ENCODE assay signal across 12 mouse cellular contexts in the genomic region with DNA sequence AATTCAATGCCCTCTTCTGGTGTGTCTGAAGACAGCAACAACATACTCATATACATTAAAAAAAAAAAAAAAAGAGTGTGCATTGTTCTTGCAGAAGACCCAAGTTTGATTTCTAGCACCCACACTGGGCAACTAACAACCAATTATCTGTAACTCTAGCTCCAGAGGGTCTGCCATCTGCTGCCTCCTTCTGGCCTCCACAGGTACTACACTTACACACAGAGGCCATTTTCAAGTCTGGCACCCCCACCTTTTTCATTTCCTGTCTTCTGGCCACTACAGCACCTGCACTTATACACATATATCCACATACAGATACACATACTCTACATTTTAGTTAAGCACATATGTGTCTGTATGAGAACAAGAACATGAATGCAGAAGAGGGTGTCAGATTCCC. TPM values are rescaled to one million over a fixed set of nuclear protein-coding genes. Genes with fewer than 3 reads are reported as not detected.
A peak's percentile ranks its signal among the peaks of the same experiment; 100 is the strongest.
DNase-seq lines count a peak whose midpoint lies in the region; ATAC-seq and TF ChIP-seq lines count a peak whose summit lies in the region.
"Had no signal": no experiment of that assay in that cellular context is flagged by ENCODE, and none has a peak within 500 bp of the region (broad histone marks: within the 10 kb centered on the region; RNA-seq: fewer than 3 reads in every experiment).

No protein-coding gene starts in this region.

- no peak for DNase-seq in forebrain, postnatal 0 days
- DNase-seq in lung, postnatal 36 days = peak; percentile 10
- no peak for DNase-seq in lung, adult 18-20 months
- DNase-seq in c-Kit-negative CD71-positive TER-119-positive erythroid progenitor cells, embryonic 14.5 days (ENCODE audit: low read depth, low spot score) = peak; percentile 5
- DNase-seq in thymus, postnatal 14 days = peak; percentile 59
- no peak for DNase-seq in adipocyte (ENCODE audit: low spot score)
- DNase-seq: adrenal gland, adult 8-10 months; kidney, postnatal 36 days had no signal

- no peak for ATAC-seq in forebrain, postnatal 0 days
- ATAC-seq in forebrain, embryonic 15.5 days (replicated peaks) = no peak
- ATAC-seq in kidney, embryonic 15.5 days (replicated peaks; ENCODE audit: low FRiP score) = no peak

- no peaks in the 10 kb centered on the region for H3K27me3 ChIP-seq in forebrain, postnatal 0 days (ENCODE audit: insufficient read depth, low read length)
- H3K27me3 ChIP-seq in forebrain, embryonic 15.5 days = no peaks in the 10 kb centered on the region
- H3K27me3 ChIP-seq in kidney, embryonic 15.5 days = no peaks in the 10 kb centered on the region
- H3K27me3 ChIP-seq: heart, embryonic 12.5 days had no signal

- no peaks in the 10 kb centered on the region for H3K9me3 ChIP-seq in forebrain, postnatal 0 days (ENCODE audit: low read length)
- H3K9me3 ChIP-seq in forebrain, embryonic 15.5 days = no peaks in the 10 kb centered on the region
- no peaks in the 10 kb centered on the region for H3K9me3 ChIP-seq in kidney, embryonic 15.5 days (replicated peaks)
- H3K9me3 ChIP-seq: heart, embryonic 12.5 days had no signal

- peak; percentile 35; the same call in 1 of the 2 replicates for TF ChIP-seq CTCF in forebrain, postnatal 0 days (IDR thresholded peaks at IDR 0.05; ENCODE audit: low read depth)

- H3K9ac ChIP-seq in forebrain, postnatal 0 days = no peak overlapping the region
- H3K9ac ChIP-seq in forebrain, embryonic 15.5 days (replicated peaks) = no peak overlapping the region
- H3K9ac ChIP-seq in kidney, embryonic 15.5 days = no peak overlapping the region
- H3K9ac ChIP-seq: heart, embryonic 12.5 days; hindbrain, embryonic 14.5 days had no signal

- H3K4me1 ChIP-seq in forebrain, postnatal 0 days (ENCODE audit: insufficient read depth) = no peaks in the 10 kb centered on the region
- H3K4me1 ChIP-seq in forebrain, embryonic 15.5 days = peaks cover 5% of the 10 kb centered on the region; the same call in 1 of the 2 replicates
- H3K4me1 ChIP-seq in kidney, embryonic 15.5 days = 0 out of 2 replicates have a peak, but pooled peaks cover 4% of the 10 kb centered on the region

- no peak overlapping the region for H3K4me2 ChIP-seq in forebrain, postnatal 0 days (ENCODE audit: low read depth)
- H3K4me2 ChIP-seq in forebrain, embryonic 15.5 days (replicated peaks) = no peak overlapping the region
- no peak overlapping the region for H3K4me2 ChIP-seq in kidney, embryonic 15.5 days
- H3K4me2 ChIP-seq: heart, embryonic 12.5 days; hindbrain, embryonic 14.5 days had no signal

- H3K36me3 ChIP-seq in forebrain, postnatal 0 days (ENCODE audit: insufficient read depth) = no peaks in the 10 kb centered on the region; the same call in 1 of the 2 replicates
- no peaks in the 10 kb centered on the region for H3K36me3 ChIP-seq in forebrain, embryonic 15.5 days
- no peaks in the 10 kb centered on the region for H3K36me3 ChIP-seq in kidney, embryonic 15.5 days
- H3K36me3 ChIP-seq: heart, embryonic 12.5 days had no signal

- no peak overlapping the region for H3K4me3 ChIP-seq in forebrain, postnatal 0 days (ENCODE audit: low read depth, low read length)
- H3K4me3 ChIP-seq in forebrain, embryonic 15.5 days = no peak overlapping the region
- H3K4me3 ChIP-seq in kidney, embryonic 15.5 days (replicated peaks) = no peak overlapping the region
- H3K4me3 ChIP-seq: heart, embryonic 12.5 days had no signal

- H3K27ac ChIP-seq in forebrain, postnatal 0 days (ENCODE audit: low read depth, low read length) = no peak overlapping the region
- no peak overlapping the region for H3K27ac ChIP-seq in forebrain, embryonic 15.5 days (replicated peaks)
- H3K27ac ChIP-seq in kidney, embryonic 15.5 days = no peak overlapping the region
- H3K27ac ChIP-seq: hindbrain, embryonic 14.5 days had no signal

RNA-seq across cellular contexts. Expression of a gene that starts 50.9 kb away (rescaled TPM):
- total RNA-seq in forebrain, postnatal 0 days (2014; rRNA removed) = 392 and 416 TPM in 2 replicates
- 117 and 122 TPM in 2 replicates for polyA plus RNA-seq in forebrain, postnatal 0 days (2015; fragmentation: Nextera tagmentation; extraction: Ambion mirVana)
- polyA plus RNA-seq in forebrain, embryonic 15.5 days (2015; fragmentation: Nextera tagmentation; extraction: Ambion mirVana) = 105 and 120 TPM in 2 replicates
- 1.1 and 1.3 TPM in 2 replicates for polyA plus RNA-seq in kidney, embryonic 15.5 days (2015; fragmentation: Nextera tagmentation; extraction: Ambion mirVana)

Comparison
In these comparisons a context has a peak if more than half of its experiments do, and no peak if none do; other contexts are left out.
1. DNase-seq: peak in lung, postnatal 36 days (single experiment), c-Kit-negative CD71-positive TER-119-positive erythroid progenitor cells, embryonic 14.5 days (single experiment) and thymus, postnatal 14 days (single experiment); none in forebrain, postnatal 0 days (single experiment), lung, adult 18-20 months (0 of 2) and adipocyte (single experiment).
2. RNA of a gene that starts 50.9 kb away (polyA plus RNA-seq): 105 to 120 TPM in forebrain, embryonic 15.5 days and 117 to 122 TPM in forebrain, postnatal 0 days; 1.1 to 1.3 TPM in kidney, embryonic 15.5 days; every median in the first group is over 10 times any median in the second.